Comparison of ENCODE assay signal across 8 mouse cellular contexts in the genomic region with DNA sequence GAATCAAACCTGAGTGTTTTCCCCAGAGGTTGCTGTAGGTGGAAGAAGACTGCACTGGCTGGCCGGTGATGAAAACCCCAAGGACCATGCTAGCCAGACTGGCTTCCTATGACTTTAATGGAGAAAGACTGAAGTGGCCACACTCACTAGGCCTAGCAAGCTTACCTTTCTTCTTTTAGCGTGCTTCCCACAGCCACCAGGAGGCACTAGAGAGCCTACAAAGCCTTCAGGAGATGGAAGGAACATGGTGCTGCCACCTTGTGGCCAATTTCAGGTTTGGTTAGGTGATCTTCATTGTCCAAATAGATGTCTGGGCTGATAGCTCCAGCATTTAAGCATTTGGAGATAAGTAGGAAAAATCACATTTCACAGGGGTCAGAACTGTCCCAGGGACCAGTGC. TPM values are rescaled to one million over a fixed set of nuclear protein-coding genes. Genes with fewer than 3 reads are reported as not detected.
A peak's percentile ranks its signal among the peaks of the same experiment; 100 is the strongest.
DNase-seq lines count a peak whose midpoint lies in the region; ATAC-seq and TF ChIP-seq lines count a peak whose summit lies in the region.

No protein-coding gene starts in this region.

- H3K9ac ChIP-seq in kidney, embryonic 14.5 days (ENCODE audit: low read depth, low read length): no peak overlapping the region
- no peak overlapping the region for H3K9ac ChIP-seq in liver, embryonic 11.5 days (ENCODE audit: low read depth, low read length)
- H3K9ac ChIP-seq in neural tube, embryonic 12.5 days: no peak overlapping the region

- H3K27me3 ChIP-seq in C2C12 (ENCODE audit: control insufficient read depth, insufficient read depth, insufficient read length): no peaks in the 10 kb centered on the region
- no peaks in the 10 kb centered on the region for H3K27me3 ChIP-seq in kidney, embryonic 14.5 days (ENCODE audit: control insufficient read depth, insufficient read depth, low read length)
- H3K27me3 ChIP-seq in liver, embryonic 11.5 days (replicated peaks; ENCODE audit: control insufficient read depth, insufficient read depth, low read length): no peaks in the 10 kb centered on the region
- H3K27me3 ChIP-seq in neural tube, embryonic 12.5 days (replicated peaks): no peaks in the 10 kb centered on the region

- H3K9me3 ChIP-seq in kidney, embryonic 14.5 days (ENCODE audit: control insufficient read depth, low read length): no peaks in the 10 kb centered on the region
- H3K9me3 ChIP-seq in liver, embryonic 11.5 days (ENCODE audit: control insufficient read depth, low read length): no peaks in the 10 kb centered on the region
- no peaks in the 10 kb centered on the region for H3K9me3 ChIP-seq in neural tube, embryonic 12.5 days

- no peak overlapping the region for H3K27ac ChIP-seq in kidney, embryonic 14.5 days (ENCODE audit: low read depth, low read length)
- no peak overlapping the region for H3K27ac ChIP-seq in liver, embryonic 11.5 days (ENCODE audit: low read depth, low read length)
- H3K27ac ChIP-seq in neural tube, embryonic 12.5 days: no peak overlapping the region

- H3K79me2 ChIP-seq in C2C12 (ENCODE audit: control insufficient read depth, insufficient read depth): no peaks in the 10 kb centered on the region

- no peak overlapping the region for H3ac ChIP-seq in C2C12 (ENCODE audit: control insufficient read depth, insufficient read length, low read depth)

- TF ChIP-seq CTCF in C2C12 (IDR thresholded peaks at IDR 0.05; ENCODE audit: control insufficient read depth, insufficient read depth, insufficient read length): peak; percentile 96

- H3K79me3 ChIP-seq in C2C12 (ENCODE audit: low read depth): no peaks in the 10 kb centered on the region

- peak; percentile 96 for DNase-seq in adrenal gland, postnatal 14 days
- DNase-seq in embryo, embryonic 9.5 days (ENCODE audit: extremely low spot score): peak; percentile 90
- DNase-seq in gastrocnemius, postnatal 4 days (ENCODE audit: low spot score in 2 of 2): peak; percentile 87 to 93
- peak; percentile 79 for DNase-seq in liver, embryonic 11.5 days (ENCODE audit: low spot score)
- DNase-seq in telencephalon, adult 2 months (ENCODE audit: low read depth, low spot score): peak; percentile 93

- 18% methylated on average over 2 of the region's 2 CpGs for WGBS in kidney, embryonic 14.5 days
- 16% methylated on average over 2 of the region's 2 CpGs for WGBS in liver, embryonic 11.5 days
- 16% methylated on average over 2 of the region's 2 CpGs for WGBS in neural tube, embryonic 12.5 days

- H3K4me1 ChIP-seq in kidney, embryonic 14.5 days (ENCODE audit: control insufficient read depth, insufficient read depth, low read length): 0 out of 2 replicates have a peak, but pooled peaks cover 7% of the 10 kb centered on the region
- 0 out of 2 replicates have a peak, but pooled peaks cover 4% of the 10 kb centered on the region for H3K4me1 ChIP-seq in liver, embryonic 11.5 days (replicated peaks; ENCODE audit: control insufficient read depth, insufficient read depth, low read length)
- H3K4me1 ChIP-seq in neural tube, embryonic 12.5 days: no peaks in the 10 kb centered on the region

- H3K4me3 ChIP-seq in C2C12 (ENCODE audit: insufficient read depth, poor library complexity, severe bottlenecking): no peak overlapping the region
- H3K4me3 ChIP-seq in kidney, embryonic 14.5 days (ENCODE audit: low read length): no peak overlapping the region
- H3K4me3 ChIP-seq in liver, embryonic 11.5 days (ENCODE audit: low read depth, low read length): no peak overlapping the region
- H3K4me3 ChIP-seq in neural tube, embryonic 12.5 days: no peak overlapping the region

- H3K4me2 ChIP-seq in kidney, embryonic 14.5 days (replicated peaks; ENCODE audit: low read depth, low read length): no peak overlapping the region
- H3K4me2 ChIP-seq in liver, embryonic 11.5 days: no peak overlapping the region
- no peak overlapping the region for H3K4me2 ChIP-seq in neural tube, embryonic 12.5 days (replicated peaks)

- ATAC-seq in kidney, embryonic 14.5 days (ENCODE audit: low FRiP score, low TSS enrichment): peak; percentile 36; the same call in 1 of the 2 replicates
- no peak for ATAC-seq in liver, embryonic 11.5 days (replicated peaks; ENCODE audit: low FRiP score)
- ATAC-seq in neural tube, embryonic 12.5 days (ENCODE audit: low FRiP score, low read depth): peak; percentile 33; the same call in 1 of the 2 replicates

- H3K36me3 ChIP-seq in C2C12 (ENCODE audit: control insufficient read depth, insufficient read depth): peaks cover 12% of the 10 kb centered on the region
- H3K36me3 ChIP-seq in kidney, embryonic 14.5 days (ENCODE audit: control insufficient read depth, insufficient read depth, low read length): peaks cover 23% of the 10 kb centered on the region
- H3K36me3 ChIP-seq in liver, embryonic 11.5 days (ENCODE audit: control insufficient read depth, insufficient read depth, low read length): 0 out of 2 replicates have a peak, but pooled peaks cover 4% of the 10 kb centered on the region
- H3K36me3 ChIP-seq in neural tube, embryonic 12.5 days: peaks cover 31% of the 10 kb centered on the region

TF ChIP-seq in C2C12, 6 proteins besides CTCF, POLR2A, EP300 and RAD21:
- no peak for TF ChIP-seq CEBPB (IDR thresholded peaks at IDR 0.05; ENCODE audit: low read depth)
- TF ChIP-seq MAX (IDR thresholded peaks at IDR 0.05): peak; percentile 65

RNA-seq across cellular contexts. Expression of a gene that starts 9.0 kb away (rescaled TPM):
- 39.1 TPM for polyA plus RNA-seq in C2C12 (2012; fragmentation: generic; extraction: Trizol)
- total RNA-seq in adrenal gland, postnatal 14 days (2021): 75.8 and 80.5 TPM in 2 replicates
- total RNA-seq in gastrocnemius, postnatal 4 days (2021): 10 to 100 TPM; 35.1 to 41.4 TPM
- 32.2 and 36.4 TPM in 2 replicates for polyA plus RNA-seq in kidney, embryonic 14.5 days (2014; fragmentation: Nextera tagmentation; extraction: Ambion mirVana)
- polyA plus RNA-seq in liver, embryonic 11.5 days (2014; fragmentation: Nextera tagmentation; extraction: Ambion mirVana): 23.0 and 23.6 TPM in 2 replicates
- polyA plus RNA-seq in neural tube, embryonic 12.5 days (2016; fragmentation: Nextera tagmentation; extraction: Ambion mirVana): 35.8 and 40.5 TPM in 2 replicates

RNA-seq across cellular contexts. Expression of a gene that starts 16.6 kb away (rescaled TPM):
- not detected for polyA plus RNA-seq in C2C12 (2012; fragmentation: generic; extraction: Trizol)
- total RNA-seq in adrenal gland, postnatal 14 days (2021): 7.1 and 9.6 TPM in 2 replicates
- 1 to 10 TPM; 3.0 to 4.4 TPM for total RNA-seq in gastrocnemius, postnatal 4 days (2021)
- polyA plus RNA-seq in kidney, embryonic 14.5 days (2014; fragmentation: Nextera tagmentation; extraction: Ambion mirVana): 1.6 and 1.7 TPM in 2 replicates
- polyA plus RNA-seq in liver, embryonic 11.5 days (2014; fragmentation: Nextera tagmentation; extraction: Ambion mirVana): 8.0 and 9.9 TPM in 2 replicates
- 0.68 and 1.1 TPM in 2 replicates for polyA plus RNA-seq in neural tube, embryonic 12.5 days (2016; fragmentation: Nextera tagmentation; extraction: Ambion mirVana)

RNA-seq across cellular contexts. Expression of a gene that starts 22.9 kb away (rescaled TPM):
- 104 TPM for polyA plus RNA-seq in C2C12 (2012; fragmentation: generic; extraction: Trizol)
- total RNA-seq in adrenal gland, postnatal 14 days (2021): 142 and 159 TPM in 2 replicates
- 10 to 100 TPM; 56.4 to 58.6 TPM for total RNA-seq in gastrocnemius, postnatal 4 days (2021)
- polyA plus RNA-seq in kidney, embryonic 14.5 days (2014; fragmentation: Nextera tagmentation; extraction: Ambion mirVana): 50.1 and 52.0 TPM in 2 replicates
- 36.2 and 39.7 TPM in 2 replicates for polyA plus RNA-seq in liver, embryonic 11.5 days (2014; fragmentation: Nextera tagmentation; extraction: Ambion mirVana)
- 86.4 and 87.9 TPM in 2 replicates for polyA plus RNA-seq in neural tube, embryonic 12.5 days (2016; fragmentation: Nextera tagmentation; extraction: Ambion mirVana)

RNA-seq across cellular contexts. Expression of a gene that starts 45.6 kb away (rescaled TPM):
- polyA plus RNA-seq in C2C12 (2012; fragmentation: generic; extraction: Trizol): 3.2 TPM
- 4.3 and 4.4 TPM in 2 replicates for total RNA-seq in adrenal gland, postnatal 14 days (2021)
- 1 to 10 TPM; 3.9 to 4.0 TPM for total RNA-seq in gastrocnemius, postnatal 4 days (2021)
- 6.4 and 6.8 TPM in 2 replicates for polyA plus RNA-seq in kidney, embryonic 14.5 days (2014; fragmentation: Nextera tagmentation; extraction: Ambion mirVana)
- polyA plus RNA-seq in liver, embryonic 11.5 days (2014; fragmentation: Nextera tagmentation; extraction: Ambion mirVana): 4.5 and 5.4 TPM in 2 replicates
- 5.7 and 6.0 TPM in 2 replicates for polyA plus RNA-seq in neural tube, embryonic 12.5 days (2016; fragmentation: Nextera tagmentation; extraction: Ambion mirVana)

RNA-seq across cellular contexts. Expression of a gene that starts 46.6 kb away (rescaled TPM):
- polyA plus RNA-seq in C2C12 (2012; fragmentation: generic; extraction: Trizol): 11.2 TPM
- total RNA-seq in adrenal gland, postnatal 14 days (2021): 63.6 and 119 TPM in 2 replicates
- total RNA-seq in gastrocnemius, postnatal 4 days (2021): 10 to 100 TPM; 14.0 to 25.1 TPM
- 10.7 and 14.8 TPM in 2 replicates for polyA plus RNA-seq in kidney, embryonic 14.5 days (2014; fragmentation: Nextera tagmentation; extraction: Ambion mirVana)
- polyA plus RNA-seq in liver, embryonic 11.5 days (2014; fragmentation: Nextera tagmentation; extraction: Ambion mirVana): 10.4 and 12.7 TPM in 2 replicates
- polyA plus RNA-seq in neural tube, embryonic 12.5 days (2016; fragmentation: Nextera tagmentation; extraction: Ambion mirVana): 41.6 and 44.0 TPM in 2 replicates
